9 mouse cellular contexts compared by ENCODE assay signal in the genomic region with DNA sequence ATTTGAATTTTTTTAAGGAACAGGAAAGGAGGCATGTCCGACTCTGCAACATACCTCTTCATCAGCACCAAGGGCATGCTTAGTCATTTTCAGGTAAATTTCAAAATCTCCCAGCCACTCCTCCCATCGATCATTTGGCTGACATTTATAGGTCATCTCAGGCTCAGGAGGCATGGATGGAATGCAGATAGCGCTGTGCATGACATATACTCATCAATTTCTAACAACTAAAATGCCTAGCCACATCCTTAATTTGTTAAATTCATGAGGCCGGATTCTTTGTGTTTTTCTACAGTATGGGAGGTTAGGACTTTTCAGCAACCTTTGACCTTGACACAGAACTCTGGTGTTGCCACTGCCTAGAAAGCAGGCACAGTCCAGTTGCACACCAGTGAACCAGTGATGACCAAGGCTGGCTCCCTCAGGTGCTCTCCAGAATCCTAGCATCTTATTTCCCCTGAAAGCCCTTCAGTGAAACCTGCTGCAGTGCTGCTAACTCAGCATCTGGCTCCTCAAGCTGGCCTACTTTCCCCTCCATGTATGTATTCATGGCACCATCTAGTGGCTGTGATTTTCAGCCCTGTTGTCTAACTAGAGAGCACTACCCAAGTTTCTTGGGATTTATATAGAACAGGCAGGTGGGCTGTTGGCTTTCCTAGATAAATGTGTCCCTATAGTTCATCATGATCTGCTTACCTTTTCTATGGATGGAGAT. TPM values are rescaled to one million over a fixed set of nuclear protein-coding genes. Genes with fewer than 3 reads are reported as not detected.
A peak's percentile ranks its signal among the peaks of the same experiment; 100 is the strongest.
DNase-seq lines count a peak whose midpoint lies in the region; ATAC-seq and TF ChIP-seq lines count a peak whose summit lies in the region.
"Had no signal": no experiment of that assay in that cellular context is flagged by ENCODE, and none has a peak within 500 bp of the region (broad histone marks: within the 10 kb centered on the region; RNA-seq: fewer than 3 reads in every experiment).

No protein-coding gene starts in this region.

- DNase-seq in heart, postnatal 0 days (ENCODE audit: low spot score), result peak; percentile 37
- no peak for DNase-seq in heart, embryonic 10.5 days (ENCODE audit: low spot score)
- DNase-seq in adrenal gland, postnatal 10 days, result peak; percentile 55
- DNase-seq in embryonic facial prominence, embryonic 11.5 days (ENCODE audit: low spot score), result peak; percentile 74
- DNase-seq in hindlimb bud, embryonic 11.5 days (ENCODE audit: extremely low spot score, low read depth, low spot score), result peak; percentile 5
- DNase-seq in left cerebral cortex, postnatal 25 days (ENCODE audit: low spot score in 2 of 2), result peak; percentile 70 to 87
- peak; percentile 75 for DNase-seq in right cerebral cortex, adult 18-20 months
- no peak for DNase-seq in thymus, postnatal 14 days

- peak; percentile 72 for TF ChIP-seq CTCF in heart, postnatal 0 days (IDR thresholded peaks at IDR 0.05; ENCODE audit: low read depth)

- TF ChIP-seq EP300 in heart, postnatal 0 days (IDR thresholded peaks at IDR 0.05; ENCODE audit: low read depth), result no peak

- intact Hi-C loops in left cerebral cortex, postnatal 25 days (cut with DNase I), result loop anchor here (1.0 to 10.0 kb wide), 5 partner anchors 87 to 1247 kb away; a partner anchor contains a TSS

- H3K27ac ChIP-seq in heart, postnatal 0 days (ENCODE audit: low read depth), result no peak overlapping the region
- H3K27ac ChIP-seq in heart, embryonic 10.5 days, result no peak overlapping the region
- H3K27ac ChIP-seq in embryonic facial prominence, embryonic 11.5 days (replicated peaks; ENCODE audit: low read depth, low read length), result no peak overlapping the region

- no peak overlapping the region for H3K4me3 ChIP-seq in heart, postnatal 0 days (ENCODE audit: low read depth, low read length)
- no peak overlapping the region for H3K4me3 ChIP-seq in heart, embryonic 10.5 days
- H3K4me3 ChIP-seq in embryonic facial prominence, embryonic 11.5 days (ENCODE audit: low read depth, low read length), result no peak overlapping the region

- no peaks in the 10 kb centered on the region for H3K9me3 ChIP-seq in heart, postnatal 0 days (replicated peaks; ENCODE audit: control insufficient read depth, low read length)
- no peaks in the 10 kb centered on the region for H3K9me3 ChIP-seq in heart, embryonic 10.5 days
- H3K9me3 ChIP-seq in embryonic facial prominence, embryonic 11.5 days (replicated peaks; ENCODE audit: control insufficient read depth, low read length), result no peaks in the 10 kb centered on the region; the same call in 1 of the 2 replicates

- no peaks in the 10 kb centered on the region for H3K27me3 ChIP-seq in heart, postnatal 0 days (ENCODE audit: control insufficient read depth, insufficient read depth, low read length)
- H3K27me3 ChIP-seq in heart, embryonic 10.5 days (ENCODE audit: insufficient read depth, poor library complexity, severe bottlenecking), result no peaks in the 10 kb centered on the region
- H3K27me3 ChIP-seq in embryonic facial prominence, embryonic 11.5 days (ENCODE audit: control insufficient read depth, insufficient read depth, low read length), result no peaks in the 10 kb centered on the region

- WGBS in heart, postnatal 0 days, result 61% methylated on average over 4 of the region's 4 CpGs
- WGBS in heart, embryonic 10.5 days, result 74% methylated on average over 4 of the region's 4 CpGs
- WGBS in embryonic facial prominence, embryonic 11.5 days, result 74% methylated on average over 4 of the region's 4 CpGs

- ATAC-seq in heart, postnatal 0 days (ENCODE audit: insufficient read depth, low read depth), result no peak
- no peak for ATAC-seq in embryonic facial prominence, embryonic 11.5 days (replicated peaks; ENCODE audit: insufficient number of reproducible peaks, low FRiP score, low TSS enrichment, low read depth)

- H3K9ac ChIP-seq in heart, postnatal 0 days (replicated peaks; ENCODE audit: low read depth, low read length), result no peak overlapping the region
- no peak overlapping the region for H3K9ac ChIP-seq in embryonic facial prominence, embryonic 11.5 days (replicated peaks; ENCODE audit: low read length)

- H3K4me1 ChIP-seq in heart, postnatal 0 days (ENCODE audit: control insufficient read depth, insufficient read depth), result no peaks in the 10 kb centered on the region
- no peaks in the 10 kb centered on the region for H3K4me1 ChIP-seq in heart, embryonic 10.5 days
- no peaks in the 10 kb centered on the region for H3K4me1 ChIP-seq in embryonic facial prominence, embryonic 11.5 days (ENCODE audit: control insufficient read depth, insufficient read depth, low read length)

- no peak overlapping the region for H3K4me2 ChIP-seq in heart, postnatal 0 days (ENCODE audit: low read depth, low read length)
- H3K4me2 ChIP-seq in embryonic facial prominence, embryonic 11.5 days (ENCODE audit: low read depth, low read length), result no peak overlapping the region

- no peaks in the 10 kb centered on the region for H3K36me3 ChIP-seq in heart, postnatal 0 days (replicated peaks; ENCODE audit: control insufficient read depth, insufficient read depth, low read length)
- no peaks in the 10 kb centered on the region for H3K36me3 ChIP-seq in heart, embryonic 10.5 days
- no peaks in the 10 kb centered on the region for H3K36me3 ChIP-seq in embryonic facial prominence, embryonic 11.5 days (replicated peaks; ENCODE audit: control insufficient read depth, insufficient read depth, low read depth, low read length)

RNA-seq across cellular contexts. Expression of a gene that starts 35.9 kb away (rescaled TPM):
- total RNA-seq in heart, postnatal 0 days (2014; rRNA removed; ENCODE audit: low replicate concordance), result not detected in 2 replicates
- polyA plus RNA-seq in heart, postnatal 0 days (2015; fragmentation: Nextera tagmentation; extraction: Ambion mirVana), result not detected in 2 replicates
- polyA plus RNA-seq in heart, embryonic 10.5 days (2016; fragmentation: Nextera tagmentation; extraction: Ambion mirVana), result 0.15 and 0.22 TPM in 2 replicates
- under 1 TPM; 0.15 to 0.33 TPM for total RNA-seq in adrenal gland, postnatal 10 days (2021)
- 1.0 and 1.3 TPM in 2 replicates for polyA plus RNA-seq in embryonic facial prominence, embryonic 11.5 days (2014; fragmentation: Nextera tagmentation; extraction: Ambion mirVana)
- total RNA-seq in left cerebral cortex, postnatal 25 days (2021), result 10 to 100 TPM; 40.3 to 50.8 TPM
- total RNA-seq: neutrophil, adult 5-6 weeks had no signal

RNA-seq across cellular contexts. Expression of a gene that starts 54.5 kb away (rescaled TPM):
- total RNA-seq in heart, postnatal 0 days (2014; rRNA removed; ENCODE audit: low replicate concordance), result 0.04 and 3.6 TPM in 2 replicates
- polyA plus RNA-seq in heart, postnatal 0 days (2015; fragmentation: Nextera tagmentation; extraction: Ambion mirVana), result 0.07 TPM in 2 replicates
- 0.46 and 0.89 TPM in 2 replicates for polyA plus RNA-seq in heart, embryonic 10.5 days (2016; fragmentation: Nextera tagmentation; extraction: Ambion mirVana)
- 1 to 10 TPM; 6.0 to 8.3 TPM for total RNA-seq in adrenal gland, postnatal 10 days (2021)
- 4.4 and 4.6 TPM in 2 replicates for polyA plus RNA-seq in embryonic facial prominence, embryonic 11.5 days (2014; fragmentation: Nextera tagmentation; extraction: Ambion mirVana)
- total RNA-seq in left cerebral cortex, postnatal 25 days (2021), result 100 to 1,000 TPM; 230 to 231 TPM

Comparison
In these comparisons a context has a peak if more than half of its experiments do, and no peak if none do; other contexts are left out.
1. DNase-seq: peak in heart, postnatal 0 days (single experiment), adrenal gland, postnatal 10 days (single experiment), embryonic facial prominence, embryonic 11.5 days (single experiment), hindlimb bud, embryonic 11.5 days (single experiment), left cerebral cortex, postnatal 25 days (2 of 2) and right cerebral cortex, adult 18-20 months (single experiment); none in heart, embryonic 10.5 days (single experiment) and thymus, postnatal 14 days (single experiment).
2. RNA of a gene that starts 35.9 kb away (total RNA-seq): 40.3 to 50.8 TPM in left cerebral cortex, postnatal 25 days; 0.15 to 0.33 TPM in adrenal gland, postnatal 10 days and not detected in heart, postnatal 0 days; every median in the first group is over 10 times any median in the second.
3. RNA of a gene that starts 54.5 kb away (total RNA-seq): 230 to 231 TPM in left cerebral cortex, postnatal 25 days; 6.0 to 8.3 TPM in adrenal gland, postnatal 10 days and 0.04 to 3.6 TPM in heart, postnatal 0 days; every median in the first group is over 10 times any median in the second.